Mouse (Mus musculus) WW6 (cell line): ENCODE measurements around the gene Tubb1.

Source experiments
- DNase-seq: peaks from one replicate; pipeline ENCODE4 v3.0.0-alpha.2; 2013; ENCODE audit warnings: low read depth, low spot score

Tubb1 gene

DNA sequence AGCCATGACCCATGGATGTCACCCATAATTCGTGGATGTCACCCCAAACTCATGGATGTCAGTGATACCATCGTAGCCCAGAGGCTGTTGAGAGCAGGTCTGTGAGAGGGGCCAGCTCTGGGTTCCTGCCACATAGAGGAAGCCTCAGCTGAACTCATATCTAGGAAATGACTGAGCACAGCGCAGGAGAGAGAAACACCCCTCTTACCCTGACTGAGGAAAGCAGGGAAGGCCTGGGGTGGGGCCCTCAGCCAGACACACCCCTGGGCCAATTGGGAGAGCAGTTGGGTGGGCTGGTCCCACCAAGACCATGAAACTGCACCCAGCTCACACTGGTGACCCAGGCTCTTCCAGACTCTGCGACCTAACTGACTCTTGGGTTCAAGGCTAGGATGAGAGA is at the start of gene Tubb1:
Gene Tubb1, plus strand, starts transcription at position 343 of the 400 bp plus-strand sequence.
- DNase-seq = no peak

- no peak for DNase-seq
These were observed 40.3 kb upstream of the Tubb1 start for GRCm38 (mm10) chr2:174410222-174410621.

GRCm38 (mm10) chr2:174413127-174413526 is 37.4 kb upstream of the Tubb1 start:
- DNase-seq = no peak

- no peak for DNase-seq
These were observed 35.3 kb upstream of the Tubb1 start for GRCm38 (mm10) chr2:174415001-174415730.

- peak; percentile 88 for DNase-seq
These were observed 34.7 kb upstream of the Tubb1 start, which contains the start of gene Nelfcd for GRCm38 (mm10) chr2:174415731-174416310. Gene Nelfcd, plus strand, starts transcription at chr2:174415804.

- no peak for DNase-seq
These were observed 29.4 kb upstream of the Tubb1 start for GRCm38 (mm10) chr2:174421107-174421506.

GRCm38 (mm10) chr2:174424301-174425085 is 26.0 kb upstream of the Tubb1 start:
- DNase-seq = no peak

GRCm38 (mm10) chr2:174426856-174427255 is 23.6 kb upstream of the Tubb1 start:
- no peak for DNase-seq

GRCm38 (mm10) chr2:174428076-174428835 is 22.2 kb upstream of the Tubb1 start:
- DNase-seq = no peak

GRCm38 (mm10) chr2:174428996-174429591 is 21.4 kb upstream of the Tubb1 start:
- DNase-seq = no peak

GRCm38 (mm10) chr2:174434943-174435342 is 15.6 kb upstream of the Tubb1 start:
- DNase-seq = no peak

DNA sequence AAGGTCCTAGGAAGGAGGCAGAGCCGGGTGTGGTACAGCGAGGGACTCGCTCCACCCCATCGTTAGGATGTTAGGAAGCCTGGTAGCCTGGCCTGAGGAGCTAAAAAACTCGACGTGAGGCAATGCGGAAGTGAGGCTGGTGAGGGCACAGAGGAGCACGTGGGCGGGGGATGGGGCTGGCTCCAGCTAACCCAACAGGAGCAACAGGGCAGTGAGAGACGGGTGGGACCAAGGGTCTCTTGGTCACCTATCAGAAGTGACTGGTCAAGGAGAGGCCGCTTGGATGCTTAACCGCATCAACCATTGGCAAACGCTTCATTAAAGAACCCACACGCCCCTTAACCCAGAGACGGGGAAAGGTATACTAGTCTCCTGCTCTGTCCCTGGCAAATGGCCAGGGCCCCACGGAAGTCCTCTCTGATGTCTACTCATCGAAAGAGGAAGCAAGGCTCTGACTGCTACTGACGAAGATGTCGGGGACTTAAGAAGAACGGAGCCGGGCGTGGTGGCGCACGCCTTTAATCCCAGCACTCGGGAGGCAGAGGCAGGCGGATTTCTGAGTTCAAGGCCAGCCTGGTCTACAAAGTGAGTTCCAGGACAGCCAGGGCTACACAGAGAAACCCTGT is 14.3 kb upstream of the Tubb1 start:
- DNase-seq = no peak

GRCm38 (mm10) chr2:174436916-174437696 is 13.4 kb upstream of the Tubb1 start:
- no peak for DNase-seq

DNA sequence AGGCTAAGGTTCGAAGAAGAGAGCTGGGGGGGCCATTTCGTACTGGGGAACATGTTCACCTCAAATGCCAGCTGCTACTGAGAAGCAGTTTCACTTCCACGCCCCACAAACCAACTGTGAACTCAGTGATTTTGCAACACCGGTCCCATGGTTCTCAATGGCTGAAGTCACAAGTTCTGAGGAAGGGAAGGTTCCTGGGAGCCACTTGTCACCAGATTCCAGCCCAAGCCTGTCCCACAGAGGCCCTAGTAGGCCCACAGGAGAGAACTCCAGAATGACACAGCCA is 12.9 kb upstream of the Tubb1 start:
- no peak for DNase-seq

GRCm38 (mm10) chr2:174438181-174438580 is 12.3 kb upstream of the Tubb1 start:
- DNase-seq = no peak

DNA sequence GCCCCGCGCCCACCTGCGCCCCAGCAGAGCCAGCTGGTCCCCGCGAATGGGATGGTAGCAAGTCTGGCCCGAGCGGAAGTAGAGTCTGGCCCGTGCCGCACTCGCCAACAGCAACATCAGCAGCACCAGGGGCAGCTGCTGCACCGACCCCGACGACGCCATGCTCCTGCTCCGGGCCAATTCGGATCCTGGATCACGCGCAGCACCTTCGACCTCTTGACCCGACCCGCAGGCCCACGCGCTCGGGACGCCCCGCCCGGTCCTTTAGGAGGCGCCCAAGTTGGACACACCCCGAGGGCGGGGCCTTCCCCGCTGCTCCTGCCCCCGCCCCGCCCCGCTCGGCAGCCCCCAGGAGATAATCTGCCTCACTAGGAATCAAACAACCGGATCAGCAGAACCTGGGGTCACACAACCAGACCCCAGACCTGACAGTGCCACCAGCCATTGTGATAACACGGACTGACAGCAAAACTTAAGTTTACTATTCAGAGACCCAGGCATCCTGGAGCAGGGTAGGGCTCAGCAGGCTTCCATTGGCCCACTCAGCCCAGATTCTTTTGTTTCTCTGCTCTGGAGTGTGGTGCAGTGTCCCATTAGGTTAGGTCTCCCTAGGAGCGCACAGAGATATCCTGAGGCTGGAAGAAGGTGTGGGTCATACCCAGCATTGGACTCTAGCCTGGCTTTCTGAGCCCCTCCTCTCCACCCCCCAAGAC is 11.6 kb upstream of the Tubb1 start, which contains the start of gene Ctsz:
Gene Ctsz, minus strand, starts transcription at position 303 of the 713 bp plus-strand sequence.
- DNase-seq = no peak

DNA sequence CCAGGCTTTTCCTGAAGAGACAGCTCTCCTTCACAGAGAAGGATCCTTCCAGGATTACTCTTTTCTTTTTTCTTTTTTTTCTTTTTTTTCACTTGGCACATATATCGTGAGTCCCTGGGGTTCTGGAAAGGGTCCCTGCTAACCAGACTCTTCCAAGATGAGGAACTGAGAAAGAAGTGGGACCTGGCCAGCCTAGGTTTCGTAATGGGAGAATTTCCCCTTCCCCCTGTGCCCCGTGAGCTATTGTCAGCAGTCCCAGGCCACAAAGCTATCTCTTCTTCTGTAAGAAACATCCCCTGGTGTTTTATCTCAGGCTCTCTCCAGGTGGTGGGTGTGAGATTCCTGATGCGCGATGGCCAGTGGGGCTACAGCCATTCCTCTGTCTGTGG is 11.1 kb upstream of the Tubb1 start:
- no peak for DNase-seq

DNA sequence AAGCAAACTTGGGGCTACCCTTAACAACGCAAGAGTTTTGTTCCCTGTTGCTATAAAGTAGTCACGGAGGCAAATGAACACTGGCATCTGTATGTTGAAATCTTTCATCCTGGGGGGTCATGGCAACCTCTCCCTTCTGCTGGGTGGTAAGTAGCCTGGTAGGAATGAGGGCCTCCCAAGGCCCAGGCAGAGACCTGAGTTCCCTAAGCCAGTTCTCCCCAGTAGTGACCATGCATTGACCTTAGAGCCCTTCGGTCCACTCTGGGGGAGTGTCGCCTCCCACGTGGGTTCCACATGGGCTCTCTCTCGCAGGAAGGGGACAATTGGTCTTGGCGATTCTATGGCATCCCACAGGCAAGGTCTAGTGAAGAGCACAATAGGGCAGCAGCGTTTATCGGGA is 10.5 kb upstream of the Tubb1 start:
- DNase-seq = no peak

DNA sequence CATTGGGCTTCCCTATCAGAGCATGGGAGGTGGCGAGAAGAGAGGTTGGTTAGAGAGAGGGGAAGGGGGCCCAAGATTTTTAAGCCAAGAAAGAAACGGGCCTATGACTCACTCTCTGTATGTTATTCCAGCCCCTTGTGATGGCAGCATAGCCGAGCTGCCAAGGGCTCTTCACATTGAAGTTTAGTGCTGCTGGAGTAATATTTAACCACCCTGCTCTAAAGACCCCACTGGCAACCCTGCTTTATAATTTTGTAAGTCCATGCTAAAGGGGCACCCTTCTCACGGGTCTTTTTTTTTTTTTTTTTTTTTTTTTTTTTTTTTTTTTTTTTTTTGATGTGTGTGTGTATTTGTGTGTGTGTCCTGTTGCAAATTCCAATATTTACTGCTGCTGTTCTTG is 8.6 kb upstream of the Tubb1 start:
- DNase-seq = no peak

DNA sequence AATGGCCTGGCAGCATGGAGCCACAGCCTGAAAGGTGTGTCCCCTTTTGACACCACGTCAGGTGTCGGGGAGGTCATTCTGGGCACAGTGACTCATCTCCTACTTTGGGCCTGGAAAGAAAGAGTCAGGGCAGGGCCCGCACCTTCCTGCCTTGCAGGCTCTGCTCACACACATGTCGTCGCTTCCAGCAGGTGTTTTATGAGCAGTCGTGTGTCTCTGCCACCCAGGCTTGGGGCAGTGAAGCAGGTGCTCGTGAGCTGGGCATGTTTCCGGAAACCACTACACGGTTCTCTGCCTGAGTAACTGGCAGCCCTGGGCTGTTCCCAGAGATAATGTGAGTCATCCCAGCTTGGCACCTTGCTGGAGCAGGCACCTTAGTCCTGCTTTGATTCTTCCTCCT is 8.0 kb upstream of the Tubb1 start:
- DNase-seq = no peak
